Mouse (Mus musculus): ENCODE measurements at regions not wholly inside any gene's neighbourhood (a gene's known extent, or its start where the extent isn't known, plus 50 kb on each side); places are given as distances from the start of the nearest gene placed in this dataset.

DNA sequence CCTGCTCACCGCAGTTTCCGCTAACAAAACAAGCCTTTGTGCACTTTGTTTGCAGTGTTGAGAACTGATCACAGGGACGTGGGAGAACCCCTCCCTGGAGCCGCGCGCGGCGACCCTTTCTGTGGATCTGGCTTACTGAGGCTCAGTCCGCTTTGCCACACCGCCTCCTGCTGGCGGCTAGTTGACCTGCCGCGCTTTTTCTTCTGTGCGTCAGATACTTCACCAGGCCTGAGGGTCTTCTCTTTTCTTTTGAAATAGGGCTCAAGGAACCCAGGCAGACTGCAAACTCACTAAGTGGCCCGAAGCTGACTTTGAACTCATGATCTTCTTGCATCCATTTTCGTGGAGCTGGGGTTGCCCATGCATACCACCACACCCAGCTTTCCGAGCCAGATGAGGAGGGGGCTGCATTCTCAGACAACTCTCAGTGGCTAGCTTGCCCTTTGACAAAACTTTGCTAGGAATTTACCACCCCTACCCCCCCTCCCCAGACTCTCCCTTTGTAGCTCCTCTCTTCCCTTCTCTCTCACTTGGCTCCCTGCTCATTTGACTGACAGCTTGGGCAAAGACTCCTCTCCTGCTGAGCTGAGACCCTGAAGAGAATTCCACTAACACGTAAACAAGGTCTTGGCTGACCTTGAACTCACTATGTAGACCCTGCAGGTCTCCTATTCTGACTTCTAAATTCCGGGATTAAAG is 109.9 kb downstream of the Sox2 start:
- TF ChIP-seq EP300 (IDR thresholded peaks at IDR 0.05; ENCODE audit: low read depth) (no peak), CTCF (IDR thresholded peaks at IDR 0.05; ENCODE audit: low read depth) (peak; percentile 40)

Data from liver, embryonic 14.5 days (tissue).